Mouse (Mus musculus) kidney, postnatal 4 days (tissue): Measurements from ENCODE around the gene Zfp839.

Experiments used
- DNase-seq, 2 experiments: peaks; one replicate each; pipeline ENCODE4 v3.0.0; 2021; ENCODE audit warnings: mixed read lengths in 2 of 2

The Zfp839 gene

GRCm38 (mm10) chr12:110841731-110842493 is 8.1 kb upstream of the Zfp839 start:
- DNase-seq = no peak

- peak; percentile 89 to 91 for DNase-seq
These were observed 6.6 kb upstream of the Zfp839 start for GRCm38 (mm10) chr12:110843194-110844048.

DNA sequence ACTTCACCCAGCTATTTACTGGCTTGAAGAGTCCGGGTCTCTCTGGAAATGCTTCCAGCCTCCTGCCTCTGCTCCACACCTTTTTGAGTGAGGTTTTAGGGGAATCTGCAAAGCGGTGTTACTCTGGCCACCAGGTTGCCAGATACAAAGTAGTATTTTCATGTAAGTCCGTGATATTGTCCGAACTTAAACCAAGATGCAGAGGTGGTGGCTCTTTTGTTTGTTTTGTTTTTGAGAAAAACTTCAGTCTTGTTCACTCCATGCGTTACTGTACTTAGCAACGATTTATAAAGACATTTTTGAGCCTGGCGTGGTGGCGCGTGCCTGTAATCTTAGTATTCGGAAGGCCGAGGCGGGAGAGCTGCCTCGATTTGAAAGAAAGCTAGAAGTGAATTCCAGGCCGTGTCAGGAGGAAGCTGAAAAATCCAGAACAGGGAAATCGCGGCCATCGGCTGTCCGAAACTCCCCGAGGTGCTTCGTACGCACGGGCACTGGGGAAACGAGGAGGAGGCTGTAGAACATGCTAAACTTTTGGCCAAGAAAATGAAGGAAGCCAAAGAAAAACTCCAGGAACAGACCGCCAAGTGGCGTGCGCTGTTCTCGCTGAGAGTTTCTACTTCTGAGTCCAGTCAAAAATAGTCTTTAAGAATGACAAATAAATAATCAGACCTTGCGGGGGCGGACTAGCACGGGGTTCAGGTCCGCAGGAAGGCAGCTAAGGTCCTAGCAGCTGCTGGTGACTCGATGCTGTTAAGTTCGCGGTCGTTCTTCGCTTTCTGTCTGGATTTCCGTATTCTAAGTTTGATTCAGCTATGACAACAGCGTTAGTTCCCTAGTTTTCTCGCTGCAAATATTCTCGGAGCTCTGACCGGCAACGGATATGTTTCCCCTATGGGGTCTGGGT is 5.6 kb upstream of the Zfp839 start:
- peak in 1 of 2 experiments; percentile 53 for DNase-seq

- peak; percentile 91 to 94 for DNase-seq
These were observed 4.7 kb upstream of the Zfp839 start for GRCm38 (mm10) chr12:110845131-110845880.

GRCm38 (mm10) chr12:110846191-110846765 is 3.8 kb upstream of the Zfp839 start:
- no peak for DNase-seq

- no peak for DNase-seq
These were observed 840 bp downstream of the Zfp839 start for GRCm38 (mm10) chr12:110850929-110851256.

DNA sequence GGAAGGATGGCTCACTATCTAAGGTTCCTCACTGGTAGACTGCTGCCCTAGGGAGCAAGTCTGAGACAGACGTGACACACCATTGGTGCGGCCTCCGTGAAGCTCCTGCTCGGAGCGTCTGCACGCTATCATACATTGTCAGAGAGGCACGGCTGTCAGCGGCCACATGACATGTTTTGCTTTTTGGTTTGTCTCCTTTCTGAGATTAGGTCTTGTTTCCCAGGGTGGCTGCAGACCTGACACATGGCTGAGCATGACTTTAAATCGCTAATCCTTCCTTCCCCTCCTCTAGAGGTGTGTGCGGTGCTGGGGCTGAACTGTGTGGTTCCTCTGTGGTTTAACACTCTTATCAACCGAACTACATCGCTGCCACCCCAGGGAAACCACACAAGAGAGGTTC is 1.4 kb downstream of the Zfp839 start:
- DNase-seq = no peak

- DNase-seq = no peak
These were observed 1.9 kb downstream of the Zfp839 start for GRCm38 (mm10) chr12:110851923-110852322.

DNA sequence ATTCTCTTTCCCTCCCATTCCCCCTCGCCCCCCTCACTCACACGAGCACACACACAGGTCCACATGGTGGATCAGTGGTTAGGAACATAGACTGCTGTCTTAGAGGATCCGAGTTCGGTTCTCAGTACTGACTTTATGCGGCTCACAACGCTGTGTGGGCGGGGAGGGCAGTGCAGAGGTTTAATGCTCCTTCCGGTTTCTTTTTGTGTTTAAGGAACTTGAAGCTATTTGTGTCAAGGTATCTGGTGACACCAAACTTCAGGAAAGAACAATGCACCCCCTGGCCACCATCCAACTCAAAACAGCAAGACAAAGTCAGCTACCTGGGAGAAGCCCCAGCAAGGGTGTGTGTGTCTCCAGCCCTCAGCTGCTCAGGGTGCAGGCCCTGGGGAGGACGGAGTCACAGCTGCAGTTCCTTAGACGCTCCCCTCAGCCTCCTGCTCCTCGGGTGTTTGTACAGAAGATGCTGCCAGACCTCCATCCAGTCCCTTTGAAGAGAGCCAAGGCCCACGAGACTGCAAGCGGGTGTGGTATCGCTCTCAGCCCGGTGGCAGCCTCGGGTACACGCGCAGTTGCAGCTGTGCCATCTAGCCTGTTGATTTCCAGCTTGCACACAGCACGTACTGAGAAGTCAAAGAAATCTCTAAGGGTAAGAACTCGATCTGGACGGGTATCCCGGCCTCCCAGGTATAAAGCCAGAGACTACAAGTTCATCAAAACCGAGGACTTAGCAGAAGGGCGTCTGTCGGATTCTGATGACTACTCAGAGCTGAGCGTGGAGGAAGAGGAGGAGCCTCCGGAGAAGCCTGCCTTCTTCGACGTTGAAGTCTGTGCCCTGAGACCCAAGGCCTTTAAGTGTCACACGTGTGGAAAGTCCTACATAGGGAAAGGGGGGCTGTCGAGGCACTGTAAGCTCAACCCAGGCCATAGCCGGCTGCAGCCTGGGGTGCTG is 5.0 kb downstream of the Zfp839 start:
- DNase-seq = no peak

DNA sequence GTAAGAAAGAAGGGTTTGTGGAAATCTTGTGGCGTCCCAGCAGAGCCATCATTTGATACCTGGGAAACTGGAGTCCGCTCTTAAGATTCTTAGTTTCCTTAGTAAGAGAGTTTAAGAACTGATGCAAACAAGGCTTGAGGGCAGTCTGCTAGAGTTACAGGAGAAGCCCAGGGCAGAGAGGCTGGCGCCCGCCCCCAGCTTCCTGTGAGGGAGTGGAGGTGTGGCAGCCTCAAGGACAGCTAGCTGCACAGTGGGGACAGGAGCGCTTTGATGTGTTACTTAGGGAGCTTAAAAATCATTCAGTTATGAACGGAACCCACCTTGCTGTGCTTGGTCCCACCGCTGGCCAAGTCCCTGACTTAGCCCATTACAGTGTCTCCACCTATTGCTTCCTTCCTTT is 7.1 kb downstream of the Zfp839 start:
- no peak for DNase-seq

DNA sequence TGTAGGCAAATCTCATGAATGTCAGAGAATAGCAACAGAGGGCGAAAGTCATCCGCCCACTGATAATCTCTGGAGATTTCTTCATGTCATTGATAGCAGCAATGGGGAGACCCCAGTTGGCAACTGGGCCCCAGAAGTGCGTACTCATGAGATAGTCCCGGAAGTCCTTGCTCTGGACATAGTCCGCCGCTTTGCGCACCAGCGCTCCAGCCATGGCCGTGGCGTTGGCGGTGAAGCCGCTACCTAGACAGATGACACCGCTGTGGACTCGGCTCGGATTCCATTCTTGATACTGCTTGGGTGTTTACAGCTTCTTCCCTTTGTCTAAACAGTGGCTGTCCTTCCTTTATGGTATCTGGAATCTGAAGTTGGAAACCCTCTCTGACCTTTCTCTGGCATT is 8.6 kb downstream of the Zfp839 start:
- peak in 1 of 2 experiments; percentile 37 for DNase-seq

DNA sequence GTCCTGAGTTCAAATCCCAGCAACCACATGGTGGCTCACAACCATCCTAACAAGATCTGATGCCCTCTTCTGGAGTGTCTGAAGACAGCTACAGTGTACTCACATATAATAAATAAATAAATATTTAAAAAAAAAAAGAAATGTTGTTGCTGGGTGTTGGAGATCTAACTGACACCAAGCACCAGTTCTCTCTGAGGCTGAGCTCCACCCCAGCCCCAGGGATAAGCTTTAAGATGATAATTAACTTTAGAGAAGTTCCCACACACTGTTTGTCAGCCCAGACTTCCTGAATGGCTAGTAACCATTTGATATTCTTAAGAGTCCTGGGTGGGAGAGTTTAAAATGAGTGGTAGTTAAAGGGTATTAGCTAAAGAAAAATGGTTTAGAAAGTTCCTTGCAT is 10.2 kb downstream of the Zfp839 start:
- no peak for DNase-seq

DNA sequence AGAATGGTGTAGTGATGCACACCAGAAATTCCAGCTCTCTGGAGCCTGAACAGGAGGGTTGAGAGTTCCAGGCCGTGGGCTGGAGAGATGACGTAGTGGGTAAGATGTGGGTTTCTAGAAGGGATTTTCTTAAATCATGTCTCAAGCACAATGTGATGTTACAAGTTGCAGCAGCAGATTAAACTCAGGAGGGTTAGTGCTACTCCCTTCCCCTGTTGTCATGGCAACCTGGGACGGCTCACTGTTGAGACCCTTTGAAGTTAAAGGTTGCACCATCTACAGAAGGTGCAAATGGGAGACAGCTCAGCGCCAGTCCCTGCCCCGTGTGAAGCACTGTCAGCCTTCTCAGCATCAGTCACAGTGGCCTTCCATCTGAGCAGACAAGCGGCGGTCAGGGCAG is 11.2 kb downstream of the Zfp839 start:
- no peak for DNase-seq

GRCm38 (mm10) chr12:110864008-110864407 is 14.0 kb downstream of the Zfp839 start:
- DNase-seq = no peak

DNA sequence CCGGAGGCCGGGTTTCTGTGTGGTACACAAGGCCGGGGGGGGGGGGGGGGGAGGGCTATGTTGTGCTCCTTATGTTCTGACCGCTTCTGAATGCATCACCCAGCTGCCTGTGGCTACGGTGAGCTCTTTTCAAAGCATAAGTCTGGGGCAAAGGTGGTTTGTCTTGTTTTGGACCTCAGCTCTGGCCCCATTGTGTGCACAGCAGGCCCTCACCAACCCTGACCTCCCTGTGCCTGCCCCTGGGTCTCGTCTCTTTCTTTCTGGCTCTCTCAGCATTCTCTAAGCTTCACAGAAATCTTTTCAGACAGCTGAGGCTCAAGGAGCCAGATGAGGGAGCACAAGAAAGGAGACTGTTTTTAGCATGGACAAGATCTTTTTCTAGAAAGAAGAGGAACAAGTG is 15.5 kb downstream of the Zfp839 start:
- DNase-seq = no peak

- DNase-seq = no peak
These were observed 15.9 kb downstream of the Zfp839 start for GRCm38 (mm10) chr12:110865989-110866388.

DNA sequence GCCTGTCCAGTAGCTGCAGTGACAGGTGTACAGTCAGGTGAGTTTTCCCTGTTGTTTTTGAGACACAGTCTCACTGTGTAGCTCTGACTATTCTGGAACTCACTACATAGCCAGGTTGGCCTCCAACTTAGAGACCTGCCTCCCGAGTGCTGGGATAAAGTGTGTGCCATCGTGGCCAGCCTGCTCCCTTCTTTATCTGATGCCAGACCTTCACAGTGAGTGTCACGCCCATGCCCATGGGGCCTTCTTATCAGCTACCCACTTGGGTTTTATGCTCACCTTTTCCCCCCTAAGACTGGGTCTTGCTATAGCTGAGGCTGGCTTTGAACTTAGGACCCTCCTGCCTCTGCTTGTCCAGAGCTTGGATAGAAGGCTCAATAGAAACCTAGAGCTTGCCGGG is 20.1 kb downstream of the Zfp839 start:
- DNase-seq = no peak

DNA sequence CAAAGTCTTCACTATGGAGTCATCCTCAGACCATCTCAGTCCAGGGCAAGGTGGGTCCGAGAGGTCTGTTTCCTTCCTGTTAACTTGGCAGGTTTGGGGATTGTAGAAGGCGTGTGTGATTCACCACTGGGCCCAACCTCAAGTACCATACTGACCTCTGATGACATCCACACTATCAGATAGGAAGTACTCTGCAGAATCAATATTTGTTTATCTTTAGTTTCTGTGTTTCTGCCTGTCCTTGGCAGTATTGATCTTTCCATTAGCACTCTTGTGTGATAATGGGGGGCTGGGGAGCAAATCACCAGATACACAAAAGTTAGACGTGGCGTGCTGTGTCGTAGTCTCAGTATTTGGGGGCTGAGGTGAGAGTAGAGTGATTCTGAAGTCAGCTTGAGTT is 21.2 kb downstream of the Zfp839 start:
- no peak for DNase-seq

DNA sequence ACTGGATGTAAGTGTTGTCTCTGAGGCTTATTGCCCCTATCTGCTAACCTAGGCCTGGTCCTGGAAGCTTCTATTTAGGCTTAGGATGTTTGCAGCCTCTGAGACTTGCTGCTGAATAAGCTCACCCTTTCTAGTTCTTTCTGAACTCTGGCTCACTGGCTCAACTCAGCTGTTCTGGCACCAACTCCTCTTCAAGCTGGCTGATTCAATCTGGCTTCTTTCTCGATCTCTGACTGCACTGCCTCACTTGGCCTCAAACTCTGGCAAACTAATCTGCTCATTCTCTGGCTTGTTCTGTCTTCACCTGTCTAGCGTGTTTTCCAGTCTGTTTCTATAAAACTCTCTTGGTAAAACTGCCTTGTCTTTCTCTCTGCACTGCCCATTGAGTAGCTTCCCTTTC is 25.3 kb downstream of the Zfp839 start:
- no peak for DNase-seq

GRCm38 (mm10) chr12:110882291-110882690 is 32.2 kb downstream of the Zfp839 start:
- DNase-seq = peak; percentile 28 to 37

- DNase-seq = no peak
These were observed 35.2 kb downstream of the Zfp839 start for GRCm38 (mm10) chr12:110885251-110885650.
